Mouse (Mus musculus) E14TG2a.4 (cell line): ENCODE measurements around the gene Dcps.

Source experiments
- CTCF ChIP-seq: conservative IDR thresholded peaks from 2 replicates; pipeline ENCODE4 v1.5.1; 2014; ENCODE audit warnings: low read length
- POU5F1 ChIP-seq: IDR thresholded peaks from 2 replicates; pipeline ENCODE4 v1.6.1; 2014; ENCODE audit warnings: low read length, borderline replicate concordance

GRCm38 (mm10) chr9:35131637-35132397 lies 44.0 kb downstream of the Dcps start:
- no peak for TF ChIP-seq CTCF
- no peak for TF ChIP-seq POU5F1
